Mouse (Mus musculus): Measurements from ENCODE around the gene Atp5c1. TPM values are rescaled to one million over a fixed set of nuclear protein-coding genes. Genes with fewer than 3 reads are reported as not detected.

Atp5c1 gene
- polyA plus RNA-seq, 1 experiment from 2014 or later, result 474 TPM

DNA sequence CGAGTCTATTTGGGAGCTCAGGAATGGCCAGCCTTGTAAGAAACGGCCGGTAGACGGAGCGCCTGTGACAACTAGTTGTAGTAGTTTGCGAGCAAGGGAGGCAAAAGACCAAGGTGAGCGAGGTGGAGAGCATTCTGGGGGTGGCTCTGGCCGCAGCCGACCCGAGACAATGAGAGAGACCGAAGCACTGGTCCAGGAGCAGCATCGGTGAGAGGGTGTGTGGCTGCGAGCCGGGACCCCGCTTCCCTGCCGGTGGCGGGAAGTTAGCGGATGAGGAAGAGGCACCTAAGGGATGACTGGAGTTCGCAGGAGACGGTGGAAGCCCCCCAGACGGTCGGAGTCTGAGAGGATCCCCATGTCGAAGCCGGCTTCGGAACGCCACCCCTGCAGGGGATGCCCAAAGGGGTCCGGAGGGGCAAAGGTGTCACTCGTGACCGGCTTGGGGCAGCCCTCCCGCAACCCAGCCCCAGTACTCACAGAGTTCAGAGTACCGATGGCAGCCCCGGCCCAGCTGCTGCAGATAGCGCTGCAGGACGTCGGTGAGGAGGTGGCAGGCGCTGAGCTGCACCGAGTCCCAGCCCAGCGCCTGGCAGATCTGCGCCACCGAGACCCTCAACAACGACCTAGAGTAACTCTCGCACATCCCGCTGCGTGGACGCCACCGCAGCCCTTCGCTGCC, 32.4 kb downstream of the Atp5c1 start:
- Histone ChIP-seq H3K36me3 (no peaks in the 10 kb centered on the region), H3K4me3 (peak overlapping the region; percentile 94), H3K4me2 (replicated peaks) (peak overlapping the region; percentile 97), H3K9me3 (no peaks in the 10 kb centered on the region), H3K27me3 (replicated peaks) (no peaks in the 10 kb centered on the region), H3K9ac (peak overlapping the region; percentile 82), H3K27ac (peak overlapping the region; percentile 21; the same call in 1 of the 2 replicates), H3K4me1 (peaks cover 14% of the 10 kb centered on the region)
- 0% methylated on average over 47 of the region's 47 CpGs for WGBS
- peak; percentile 78 for ATAC-seq (ENCODE audit: low FRiP score, low read depth)

DNA sequence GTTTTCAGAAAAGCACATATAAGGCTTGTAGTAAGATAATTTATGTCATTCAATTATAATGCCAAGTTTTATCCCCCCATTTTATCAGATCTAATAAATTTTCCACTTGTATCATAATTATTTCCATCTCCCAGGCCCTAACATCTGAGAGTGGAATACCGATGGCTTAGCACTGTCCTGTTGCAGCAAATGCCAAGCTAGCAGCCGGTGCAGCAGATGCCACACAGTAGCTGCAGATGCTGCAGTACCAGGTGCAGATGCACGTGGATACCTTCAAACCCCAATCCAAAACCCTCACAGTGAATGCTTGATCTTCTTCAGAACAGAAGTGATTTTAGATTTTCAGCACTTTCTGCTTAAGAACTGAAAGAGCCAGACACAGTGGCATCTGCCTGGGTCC, 45.3 kb downstream of the Atp5c1 start:
- H3K9me3 ChIP-seq, result no peaks in the 10 kb centered on the region
- H3K9ac ChIP-seq, result no peak overlapping the region
- WGBS, result 89% methylated on average over 3 of the region's 3 CpGs
- no peak overlapping the region for H3K27ac ChIP-seq
- H3K4me3 ChIP-seq, result no peak overlapping the region
- H3K4me1 ChIP-seq, result no peaks in the 10 kb centered on the region
- no peaks in the 10 kb centered on the region for H3K27me3 ChIP-seq (replicated peaks)
- H3K4me2 ChIP-seq (replicated peaks), result no peak overlapping the region
- ATAC-seq (ENCODE audit: low FRiP score, low read depth), result no peak
- peaks cover 7% of the 10 kb centered on the region for H3K36me3 ChIP-seq

DNA sequence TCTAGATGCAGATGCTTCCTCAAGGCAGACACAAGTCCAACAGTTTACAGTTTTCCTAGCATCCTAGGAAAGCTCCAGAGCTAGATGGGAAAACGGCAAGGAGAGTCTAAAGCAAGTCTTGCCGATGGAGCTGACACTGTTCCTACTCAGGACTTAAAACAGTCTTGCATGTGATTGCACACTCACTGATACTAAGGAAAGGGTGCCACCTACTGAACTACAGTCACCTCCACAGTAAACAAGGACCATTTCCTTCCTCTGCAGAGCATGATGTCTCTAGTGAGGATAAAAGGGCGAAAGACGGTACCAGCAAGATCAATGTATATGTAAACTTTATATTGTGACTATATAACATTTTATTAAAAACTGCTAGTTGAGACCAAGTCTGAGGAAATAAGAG, 46.6 kb downstream of the Atp5c1 start:
- no peaks in the 10 kb centered on the region for H3K9me3 ChIP-seq
- H3K36me3 ChIP-seq, result no peaks in the 10 kb centered on the region
- no peak overlapping the region for H3K27ac ChIP-seq
- no peak for ATAC-seq (ENCODE audit: low FRiP score, low read depth)
- H3K4me2 ChIP-seq (replicated peaks), result no peak overlapping the region
- H3K4me3 ChIP-seq, result no peak overlapping the region
- 69% methylated on average over 4 of the region's 4 CpGs for WGBS
- H3K9ac ChIP-seq, result no peak overlapping the region
- no peaks in the 10 kb centered on the region for H3K27me3 ChIP-seq (replicated peaks)
- H3K4me1 ChIP-seq, result no peaks in the 10 kb centered on the region

DNA sequence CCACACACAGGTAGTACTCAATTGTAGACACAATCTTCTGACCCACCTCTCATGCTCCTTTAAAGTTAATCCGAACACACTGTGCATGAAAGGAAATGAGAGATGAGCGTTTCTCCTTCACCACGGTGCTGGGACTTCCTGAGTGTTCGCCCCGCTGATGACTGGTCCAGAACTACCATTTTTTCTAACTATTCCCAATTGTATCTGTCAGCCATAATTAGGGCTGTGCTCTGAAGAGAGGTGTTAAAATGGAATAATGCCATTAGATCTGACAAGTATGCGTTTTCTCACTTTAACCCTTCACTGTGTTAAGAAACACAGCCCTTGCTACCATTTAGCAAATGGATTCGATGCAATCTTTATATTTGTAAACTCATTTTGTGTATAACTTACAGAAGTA, 50.6 kb downstream of the Atp5c1 start:
- Histone ChIP-seq H3K4me1 (no peaks in the 10 kb centered on the region), H3K9ac (no peak overlapping the region), H3K9me3 (no peaks in the 10 kb centered on the region), H3K27me3 (replicated peaks) (no peaks in the 10 kb centered on the region), H3K4me3 (no peak overlapping the region), H3K4me2 (replicated peaks) (no peak overlapping the region), H3K36me3 (no peaks in the 10 kb centered on the region), H3K27ac (no peak overlapping the region)
- no peak for ATAC-seq (ENCODE audit: low FRiP score, low read depth)
- 91% methylated on average over 7 of the region's 7 CpGs for WGBS

DNA sequence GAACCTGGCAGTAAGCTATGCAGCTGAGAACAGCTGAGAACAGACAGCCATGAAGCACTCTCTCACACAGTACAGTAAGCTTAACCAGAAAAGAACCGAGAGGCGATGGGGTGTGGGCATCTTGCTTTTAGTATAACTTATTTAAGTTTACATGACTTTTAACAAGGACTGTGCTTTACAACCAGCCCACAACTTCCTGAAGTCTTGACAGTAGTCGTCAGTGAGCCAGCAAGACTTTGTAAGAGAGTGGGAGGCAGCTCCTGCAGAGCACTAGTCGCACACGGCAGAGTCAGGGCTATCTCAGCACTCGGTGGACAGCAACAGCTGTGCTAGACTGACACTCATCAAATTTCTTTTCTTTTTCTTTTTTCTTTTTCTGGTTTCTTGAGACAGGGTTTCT, 56.0 kb downstream of the Atp5c1 start:
- no peak overlapping the region for H3K4me2 ChIP-seq (replicated peaks)
- no peak overlapping the region for H3K9ac ChIP-seq
- H3K27me3 ChIP-seq (replicated peaks), result no peaks in the 10 kb centered on the region
- no peaks in the 10 kb centered on the region for H3K9me3 ChIP-seq
- H3K36me3 ChIP-seq, result no peaks in the 10 kb centered on the region
- H3K27ac ChIP-seq, result no peak overlapping the region
- ATAC-seq (ENCODE audit: low FRiP score, low read depth), result no peak
- 87% methylated on average over 6 of the region's 6 CpGs for WGBS
- no peaks in the 10 kb centered on the region for H3K4me1 ChIP-seq
- H3K4me3 ChIP-seq, result no peak overlapping the region

DNA sequence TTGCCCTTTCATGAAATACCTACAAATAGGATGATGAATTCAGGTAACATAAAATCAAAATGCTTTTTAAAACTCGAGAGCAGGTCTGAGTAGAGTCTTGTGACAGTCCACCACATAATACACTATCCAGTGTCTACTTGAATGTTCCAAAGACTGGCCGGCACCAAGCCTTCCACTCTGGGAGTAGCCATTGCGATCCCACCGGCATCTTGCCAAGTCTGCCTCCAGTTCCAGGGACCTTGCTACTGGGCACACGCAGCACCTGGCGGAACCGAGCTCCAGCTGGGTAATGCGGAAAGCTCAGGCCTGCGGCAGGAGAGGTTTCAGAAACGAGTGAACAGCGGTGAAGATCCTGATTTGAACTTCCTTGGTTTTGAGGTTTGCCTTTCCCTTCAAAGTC, 59.0 kb downstream of the Atp5c1 start:
- no peaks in the 10 kb centered on the region for H3K36me3 ChIP-seq
- WGBS, result 94% methylated on average over 11 of the region's 11 CpGs
- H3K4me1 ChIP-seq, result no peaks in the 10 kb centered on the region

DNA sequence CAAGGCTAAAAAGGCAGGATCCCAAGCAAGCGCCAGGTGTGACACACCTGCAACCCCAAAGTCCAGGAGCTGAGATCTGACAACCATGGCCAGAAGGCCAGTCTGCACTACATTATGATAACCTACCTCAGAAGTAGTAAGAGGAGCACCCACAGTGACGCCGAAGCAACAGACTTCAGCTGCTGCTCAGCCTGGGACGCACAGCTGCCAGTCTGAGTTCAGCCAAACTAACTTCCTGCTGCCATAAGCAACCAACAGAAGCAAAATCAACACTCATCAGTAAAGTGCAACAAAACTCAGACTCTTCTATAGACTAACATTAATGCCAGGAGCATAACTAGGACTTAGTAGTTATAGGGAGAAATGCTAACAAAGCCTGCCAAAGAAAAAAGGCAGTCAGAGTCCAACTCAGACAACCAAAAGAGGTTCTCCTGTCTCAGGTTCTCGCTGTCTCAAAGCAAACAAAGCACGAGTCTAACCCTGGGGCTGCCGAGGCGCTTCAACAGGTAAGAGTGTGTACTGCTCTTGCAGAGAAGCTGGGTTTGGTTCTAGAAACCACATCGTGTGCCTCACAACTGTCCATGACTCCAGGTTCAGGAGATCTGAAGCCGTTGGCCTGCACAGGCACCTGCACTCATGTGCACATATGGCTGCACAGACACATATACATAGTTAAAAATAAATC, 65.2 kb downstream of the Atp5c1 start:
- 89% methylated on average over 10 of the region's 10 CpGs for WGBS
- Histone ChIP-seq H3K4me3 (no peak overlapping the region), H3K4me2 (replicated peaks) (no peak overlapping the region), H3K4me1 (no peaks in the 10 kb centered on the region), H3K27ac (no peak overlapping the region), H3K27me3 (replicated peaks) (no peaks in the 10 kb centered on the region), H3K36me3 (no peaks in the 10 kb centered on the region), H3K9me3 (no peaks in the 10 kb centered on the region), H3K9ac (no peak overlapping the region)
- no peak for ATAC-seq (ENCODE audit: low FRiP score, low read depth)

More for the DNA sequence above, 59.0 kb downstream of the Atp5c1 start:
- H3K9me3 ChIP-seq, result no peaks in the 10 kb centered on the region
- H3K4me3 ChIP-seq, result no peak overlapping the region
- H3K27me3 ChIP-seq (replicated peaks), result no peaks in the 10 kb centered on the region
- H3K27ac ChIP-seq, result no peak overlapping the region
- H3K4me2 ChIP-seq (replicated peaks), result no peak overlapping the region
- no peak overlapping the region for H3K9ac ChIP-seq
- ATAC-seq (ENCODE audit: low FRiP score, low read depth), result no peak

DNA sequence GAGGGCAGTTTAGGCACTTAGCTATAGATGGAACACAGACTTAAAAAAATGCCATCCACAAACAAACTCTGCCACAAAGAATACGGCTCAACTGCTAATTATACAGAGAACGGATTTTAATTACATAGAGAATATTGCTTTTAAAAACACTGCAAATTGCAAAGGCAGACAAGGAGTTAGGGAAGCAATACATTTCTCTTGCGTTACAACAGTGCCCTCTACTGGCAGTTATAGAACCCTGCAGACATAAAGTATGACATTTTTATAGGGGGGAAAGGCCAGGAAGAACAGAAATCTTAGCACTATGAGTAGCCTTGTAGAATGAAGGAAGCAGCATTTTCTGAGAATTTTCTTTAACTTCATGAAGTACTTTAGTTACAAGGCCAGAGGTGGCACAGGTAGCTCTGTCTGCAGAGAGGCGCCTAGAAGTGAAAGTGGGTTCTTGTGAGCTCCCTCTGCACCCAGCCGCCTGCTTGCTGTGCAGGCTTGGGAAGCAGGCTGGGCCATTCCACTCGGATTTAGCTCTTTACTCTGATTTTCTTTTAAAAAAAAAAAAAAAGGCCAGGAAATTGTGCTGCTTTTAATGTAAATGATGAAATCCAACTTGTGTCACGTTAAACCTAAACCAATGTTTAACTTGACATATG, 69.9 kb downstream of the Atp5c1 start:
- H3K36me3 ChIP-seq, result no peaks in the 10 kb centered on the region
- no peak overlapping the region for H3K27ac ChIP-seq
- H3K4me2 ChIP-seq (replicated peaks), result no peak overlapping the region
- H3K9ac ChIP-seq, result no peak overlapping the region
- no peaks in the 10 kb centered on the region for H3K27me3 ChIP-seq (replicated peaks)
- 38% methylated on average over 7 of the region's 7 CpGs for WGBS
- H3K4me3 ChIP-seq, result no peak overlapping the region
- no peak for ATAC-seq (ENCODE audit: low FRiP score, low read depth)
- H3K4me1 ChIP-seq, result no peaks in the 10 kb centered on the region
- no peaks in the 10 kb centered on the region for H3K9me3 ChIP-seq

DNA sequence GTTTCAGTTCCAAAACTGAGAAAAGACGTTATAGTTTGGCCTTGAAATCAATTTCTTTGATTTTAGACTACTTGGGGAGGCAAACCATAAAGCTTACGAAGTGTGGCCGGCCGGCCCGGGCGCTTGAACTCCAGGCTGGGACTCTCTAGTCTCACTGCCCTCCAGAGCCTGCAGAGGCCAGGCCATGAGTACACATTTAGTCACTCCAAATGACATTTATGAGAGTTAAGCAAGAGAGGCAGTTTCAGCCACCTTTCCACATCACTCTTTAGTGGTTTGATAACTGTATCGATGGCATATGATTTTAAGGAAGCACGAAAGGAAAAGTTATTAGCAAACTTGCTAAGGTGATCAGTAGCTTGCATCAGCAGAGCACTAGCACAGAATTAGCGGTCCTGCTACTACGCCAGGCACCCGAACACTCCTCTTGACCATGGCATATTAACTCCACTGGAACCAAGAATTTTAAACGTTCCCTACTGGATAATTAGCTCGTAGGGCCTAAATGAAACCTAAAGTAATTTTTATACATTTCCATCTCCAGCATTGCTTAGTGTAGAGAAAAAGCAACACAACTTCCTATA, 70.5 kb downstream of the Atp5c1 start:
- Histone ChIP-seq H3K27me3 (replicated peaks) (no peaks in the 10 kb centered on the region), H3K4me1 (no peaks in the 10 kb centered on the region), H3K27ac (no peak overlapping the region), H3K36me3 (no peaks in the 10 kb centered on the region), H3K9ac (no peak overlapping the region), H3K4me3 (no peak overlapping the region), H3K4me2 (replicated peaks) (no peak overlapping the region), H3K9me3 (no peaks in the 10 kb centered on the region)
- WGBS, result 83% methylated on average over 13 of the region's 13 CpGs
- no peak for ATAC-seq (ENCODE audit: low FRiP score, low read depth)

DNA sequence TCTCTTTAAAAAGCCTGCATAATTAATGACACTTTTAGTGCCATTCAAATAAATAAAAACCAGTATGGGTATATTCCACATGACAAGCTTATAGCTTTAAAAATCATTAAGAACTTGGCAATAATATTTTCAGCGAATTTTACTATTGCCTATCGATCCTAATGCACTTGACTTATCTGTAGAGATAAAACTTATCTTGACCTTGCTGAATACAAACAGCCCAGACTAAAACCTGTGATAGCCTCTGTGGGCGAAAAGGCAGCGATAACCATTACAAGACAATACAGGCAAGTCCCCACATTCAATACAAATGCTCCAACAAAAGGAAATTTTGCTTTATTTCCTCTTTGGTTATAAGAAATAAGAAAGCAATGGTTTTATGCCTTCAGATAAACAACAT, 71.7 kb downstream of the Atp5c1 start:
- 90% methylated on average over 4 of the region's 4 CpGs for WGBS
- Histone ChIP-seq H3K4me2 (replicated peaks) (no peak overlapping the region), H3K27ac (no peak overlapping the region), H3K27me3 (replicated peaks) (no peaks in the 10 kb centered on the region), H3K4me3 (no peak overlapping the region), H3K4me1 (no peaks in the 10 kb centered on the region), H3K9me3 (no peaks in the 10 kb centered on the region), H3K36me3 (no peaks in the 10 kb centered on the region), H3K9ac (no peak overlapping the region)
- ATAC-seq (ENCODE audit: low FRiP score, low read depth), result no peak
